Mouse (Mus musculus) ovary, postnatal 10 days (tissue): ENCODE data around the gene Sox12.
"Not testable (repeated sequence)": the region's sequence is repeated elsewhere in the genome, so short reads cannot be mapped to it uniquely, and the experiment has no call there.

Experiments used
- DNase-seq: peaks from one replicate; pipeline ENCODE4 v3.0.0; 2022; ENCODE audit warnings: low spot score

Sox12 gene

GRCm38 (mm10) chr2:152397680-152398435 is at the start of gene Sox12:
Gene Sox12 (minus strand): TSS chr2:152398063.
- DNase-seq, result peak; percentile 96

DNA sequence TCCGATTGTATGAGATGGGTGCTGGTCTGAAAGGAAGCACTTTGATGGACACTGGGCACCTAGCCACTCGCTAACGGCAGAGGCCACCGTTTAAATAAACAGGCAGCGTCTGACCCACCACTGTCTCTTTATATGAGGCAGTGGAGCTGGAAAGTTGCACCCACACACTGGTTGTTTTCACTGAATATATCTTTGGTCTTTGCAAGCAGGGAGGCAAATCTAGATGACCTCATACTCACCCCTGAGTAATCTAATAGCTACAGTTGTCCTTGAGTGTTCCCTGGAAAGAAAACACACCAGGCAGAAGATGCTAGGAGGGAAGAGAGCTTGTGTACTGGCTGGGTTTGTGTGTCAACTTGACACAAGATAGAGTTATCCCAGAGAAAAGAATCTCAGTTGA is 49.6 kb upstream of the Sox12 start:
- DNase-seq, result no peak

- DNase-seq, result no peak
These were observed 48.8 kb upstream of the Sox12 start for GRCm38 (mm10) chr2:152446642-152447041.

GRCm38 (mm10) chr2:152443281-152443680 is 45.4 kb upstream of the Sox12 start:
- DNase-seq, result no peak

DNA sequence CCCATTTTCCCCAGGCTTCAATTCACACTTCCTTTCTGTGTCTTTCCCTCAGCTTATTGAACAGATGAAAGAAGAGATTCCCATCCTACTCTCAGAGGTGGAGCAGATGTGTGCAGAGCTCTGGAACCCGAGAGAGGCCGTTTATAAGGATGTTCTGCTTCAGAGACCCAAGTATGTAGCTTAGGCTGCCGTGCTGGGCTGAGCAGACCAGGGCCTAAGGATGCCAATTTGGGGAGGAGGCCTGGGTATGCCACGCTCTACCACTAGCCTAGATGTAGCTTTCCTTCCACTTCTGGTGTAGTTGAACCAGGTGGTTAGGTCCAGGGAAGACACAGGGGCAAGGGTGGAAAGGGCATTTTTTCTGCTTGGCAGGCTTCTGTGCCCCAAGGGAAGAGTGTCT is 44.5 kb upstream of the Sox12 start:
- DNase-seq, result no peak

- DNase-seq, result no peak
These were observed 42.0 kb upstream of the Sox12 start for GRCm38 (mm10) chr2:152439833-152440232.

DNA sequence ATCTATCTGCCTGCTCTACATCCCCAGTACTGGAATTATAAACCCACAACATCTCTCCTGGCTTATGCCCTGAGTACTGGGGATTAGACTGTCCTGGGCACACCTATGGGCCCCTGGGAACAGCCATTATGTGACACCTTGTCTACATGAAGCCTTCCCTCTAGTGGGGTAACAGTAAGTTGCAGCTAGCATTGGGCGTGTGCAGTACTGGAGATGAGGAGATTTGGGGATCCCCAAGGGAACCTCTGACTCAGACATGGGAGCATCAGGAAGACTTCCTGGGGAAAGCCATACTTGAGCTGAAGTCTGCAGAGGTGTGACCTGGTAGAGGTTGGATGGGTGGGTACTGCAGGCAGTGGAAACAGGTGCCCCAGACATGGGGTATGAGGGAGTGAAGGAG is 41.1 kb upstream of the Sox12 start:
- no peak for DNase-seq

- DNase-seq, result peak; percentile 77
These were observed 39.4 kb upstream of the Sox12 start for GRCm38 (mm10) chr2:152436983-152437860.

DNA sequence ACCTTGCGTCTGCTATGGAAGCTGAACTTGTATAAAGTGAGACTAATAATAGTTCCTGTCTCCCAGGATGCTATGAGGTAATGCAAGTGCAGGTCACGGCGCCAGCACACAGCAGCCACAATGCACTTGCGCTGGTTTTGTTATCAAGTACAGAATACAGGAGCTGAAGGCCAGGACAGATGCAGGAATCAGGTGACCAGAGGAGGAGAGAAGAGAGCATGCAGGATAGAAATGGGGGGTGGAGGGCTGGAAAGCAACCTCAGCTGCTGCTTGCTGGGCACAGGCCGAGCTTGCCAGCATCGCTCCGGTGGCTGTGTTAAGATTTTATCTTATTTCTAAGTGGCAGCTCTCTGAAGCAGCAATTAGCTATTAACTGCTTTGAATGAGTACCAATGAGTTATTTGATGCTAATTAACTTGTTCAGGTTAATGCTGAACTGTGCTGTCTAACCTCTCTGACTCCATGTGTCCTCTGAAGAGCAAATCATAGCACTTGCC is 38.6 kb upstream of the Sox12 start:
- no peak for DNase-seq

- DNase-seq, result not testable (repeated sequence)
These were observed 30.6 kb upstream of the Sox12 start for GRCm38 (mm10) chr2:152428481-152428880.

DNA sequence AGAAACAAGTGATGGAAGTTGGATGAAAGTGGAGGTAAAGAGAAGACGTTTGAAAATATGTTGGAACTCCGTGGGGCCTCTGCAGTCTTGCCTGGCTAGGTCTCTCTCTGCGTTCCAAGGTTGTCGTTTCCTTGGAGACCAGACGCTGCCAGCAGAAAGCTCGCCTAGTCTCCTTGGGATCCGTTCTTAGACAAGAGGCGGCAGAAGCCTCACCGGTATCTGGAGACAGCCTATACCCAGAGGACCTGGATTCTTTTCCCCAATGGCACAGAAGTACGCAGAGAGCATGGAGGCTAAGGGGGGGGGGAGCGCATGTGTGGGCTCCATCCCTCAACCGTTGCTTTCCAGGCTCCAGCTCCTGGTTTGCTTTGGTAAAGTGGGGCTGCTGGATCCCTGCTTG is 29.6 kb upstream of the Sox12 start:
- no peak for DNase-seq

GRCm38 (mm10) chr2:152415786-152416185 is 17.9 kb upstream of the Sox12 start:
- no peak for DNase-seq

DNA sequence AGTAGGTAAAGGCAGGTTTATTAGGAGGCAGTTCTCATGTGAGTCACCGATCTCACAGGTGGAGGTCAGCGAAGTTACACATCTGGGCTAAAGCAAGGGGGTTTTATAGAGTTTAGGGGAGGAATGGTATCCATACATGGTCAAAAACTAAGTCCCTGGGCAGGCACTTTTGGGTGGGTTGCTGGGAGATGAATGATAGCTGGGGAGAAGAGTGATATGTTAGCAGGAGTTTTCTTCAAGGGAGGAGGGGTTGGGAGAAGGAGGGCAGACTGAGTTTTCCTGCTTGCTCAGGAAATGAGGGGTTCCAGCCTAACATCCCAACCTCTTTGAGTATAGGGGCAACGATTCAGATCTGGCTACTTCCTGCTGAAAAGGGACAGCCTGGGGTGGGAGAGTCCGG is 17.4 kb upstream of the Sox12 start, which contains the start of gene 6820408C15Rik:
Gene 6820408C15Rik (plus strand): TSS at position 301 of the 400 bp plus-strand sequence.
- DNase-seq, result no peak

DNA sequence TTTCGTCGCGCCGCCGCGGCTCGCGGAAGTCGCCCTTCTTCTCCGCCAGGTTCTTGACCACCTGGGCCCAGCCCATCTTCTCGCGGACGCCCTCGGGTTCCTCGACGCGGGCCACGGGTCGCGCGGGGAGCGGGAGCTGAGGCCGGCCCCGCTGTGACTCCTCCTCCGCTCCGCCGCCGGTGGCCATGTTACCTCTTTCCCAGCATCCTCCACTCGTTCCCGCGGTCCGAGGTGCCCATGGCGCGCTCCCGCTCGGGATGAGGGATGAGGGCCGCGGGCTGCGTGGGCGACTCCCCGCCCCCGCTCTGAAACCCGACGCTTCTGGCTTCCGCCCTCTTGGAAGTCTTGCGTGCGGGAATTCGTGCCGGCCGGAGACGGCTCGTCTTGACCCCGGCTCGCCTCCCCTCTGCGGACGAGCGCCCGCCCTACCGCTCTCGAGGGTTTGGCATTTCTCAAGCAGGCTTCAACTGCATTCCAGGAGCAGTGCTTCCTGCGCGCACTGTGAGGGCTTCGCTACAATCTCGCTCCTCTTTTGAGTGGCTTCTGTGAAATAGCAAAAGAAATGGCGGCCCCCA is 16.8 kb upstream of the Sox12 start, which contains the start of gene Zcchc3:
Gene Zcchc3 (minus strand): TSS at position 437 of the 575 bp plus-strand sequence.
- DNase-seq, result peak; percentile 84

- peak; percentile 52 for DNase-seq
These were observed 16.1 kb upstream of the Sox12 start for GRCm38 (mm10) chr2:152413765-152414584.

- no peak for DNase-seq
These were observed 15.4 kb upstream of the Sox12 start for GRCm38 (mm10) chr2:152413158-152413764.

GRCm38 (mm10) chr2:152412526-152413157 is 14.8 kb upstream of the Sox12 start:
- no peak for DNase-seq

DNA sequence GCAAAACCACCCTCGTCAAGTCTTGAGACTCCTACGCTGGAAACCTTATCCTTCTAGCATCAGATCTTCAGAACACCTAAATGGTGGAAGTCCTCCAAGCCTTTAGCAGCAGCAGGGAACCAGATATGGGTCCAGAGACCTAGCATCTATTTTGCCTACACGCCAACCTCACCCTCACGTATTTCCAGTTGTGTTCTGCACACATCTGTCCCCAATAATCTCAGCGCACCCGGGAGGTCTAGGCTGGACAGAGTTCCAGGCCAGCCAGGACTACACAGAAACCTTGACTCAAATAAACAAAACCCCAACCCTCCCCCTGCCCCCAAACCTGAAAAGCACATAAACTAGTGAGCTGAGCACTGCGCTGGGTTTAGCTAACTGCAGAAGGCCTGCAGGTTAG is 13.6 kb upstream of the Sox12 start:
- DNase-seq, result no peak

DNA sequence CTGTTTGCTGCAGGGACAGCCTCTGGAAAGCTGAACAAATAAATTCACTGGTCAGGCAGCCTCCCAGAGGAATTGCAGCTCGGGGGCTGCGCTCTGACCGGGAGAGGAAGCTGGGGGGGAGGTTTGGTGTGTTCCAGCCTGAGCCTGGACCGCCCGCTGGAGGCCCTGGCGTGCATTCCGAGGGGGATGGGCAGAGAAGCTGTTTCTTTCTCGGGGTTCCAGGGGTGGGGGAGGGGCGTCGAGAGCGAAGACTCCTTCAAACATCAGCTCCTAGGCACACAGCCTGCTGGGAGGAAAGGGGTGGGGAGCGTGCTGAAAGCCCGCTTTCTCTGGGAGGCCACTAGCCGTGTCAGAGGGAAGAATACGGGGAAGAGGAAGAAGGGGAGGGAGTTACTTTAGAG is 13.1 kb upstream of the Sox12 start:
- DNase-seq, result peak; percentile 68

DNA sequence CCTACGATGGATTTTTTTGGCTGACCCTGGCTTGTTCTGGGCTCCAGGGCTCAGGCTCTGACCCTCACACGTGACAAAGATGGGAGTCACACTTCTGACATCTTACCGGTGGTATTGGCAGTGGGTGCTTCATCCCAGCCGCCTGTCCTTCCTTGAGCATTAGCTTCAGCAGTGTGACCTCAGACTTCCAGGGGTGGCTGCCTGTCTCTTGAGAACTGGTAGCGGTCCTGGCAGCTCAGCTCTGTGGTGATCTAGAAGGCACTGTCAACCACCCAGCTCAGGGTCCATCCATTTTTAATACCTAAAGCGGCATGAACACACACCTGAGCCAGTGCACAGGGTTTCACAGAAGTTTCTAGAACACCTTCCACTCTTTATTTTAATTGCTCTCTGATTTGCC is 11.9 kb upstream of the Sox12 start:
- DNase-seq, result no peak

DNA sequence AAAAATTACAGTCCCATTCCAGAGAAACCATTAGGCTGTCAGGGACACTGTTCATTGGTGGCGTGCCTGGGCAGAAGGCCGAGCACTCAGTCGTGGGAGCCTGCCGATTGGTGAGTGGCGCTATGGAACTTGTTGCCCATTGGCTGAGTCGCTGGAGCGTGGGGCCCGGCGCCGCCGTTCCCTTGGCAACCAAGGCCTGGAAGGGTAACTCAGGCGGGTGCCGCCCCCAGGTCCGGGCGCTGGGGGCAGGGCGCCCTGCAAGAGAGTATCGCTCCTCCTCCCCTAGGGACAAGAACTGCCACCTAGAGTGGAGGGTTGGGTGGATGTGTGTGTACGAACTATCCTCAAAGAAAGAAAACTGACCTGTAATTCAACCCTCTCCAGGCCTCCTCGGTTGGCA is 8.3 kb upstream of the Sox12 start:
- peak; percentile 85 for DNase-seq
